Mouse (Mus musculus): ENCODE measurements at regions not wholly inside any gene's neighbourhood (a gene's known extent, or its start where the extent isn't known, plus 50 kb on each side); places are given as distances from the start of the nearest gene placed in this dataset.

GRCm38 (mm10) chr13:102593405-102594200, 99.8 kb upstream of the Cd180 start:
- DNase-seq: peak; percentile 75 to 79

GRCm38 (mm10) chr13:102594201-102594600, 99.2 kb upstream of the Cd180 start:
- no peak for DNase-seq

- no peak for DNase-seq
These were observed 97.8 kb upstream of the Cd180 start for GRCm38 (mm10) chr13:102595602-102596001.

GRCm38 (mm10) chr13:102596101-102596500, 97.3 kb upstream of the Cd180 start:
- DNase-seq: peak; percentile 39 to 67

GRCm38 (mm10) chr13:102598181-102598580, 95.2 kb upstream of the Cd180 start:
- no peak for DNase-seq

- DNase-seq: no peak
These were observed 93.8 kb upstream of the Cd180 start for GRCm38 (mm10) chr13:102599602-102600001.

GRCm38 (mm10) chr13:102600026-102600425, 93.3 kb upstream of the Cd180 start:
- DNase-seq: no peak

- DNase-seq: no peak
These were observed 68.9 kb upstream of the Cd180 start for GRCm38 (mm10) chr13:102624461-102624860.

- peak; percentile 29 to 40 for DNase-seq
These were observed 68.1 kb upstream of the Cd180 start for GRCm38 (mm10) chr13:102625171-102625835.

- no peak for DNase-seq
These were observed 67.5 kb upstream of the Cd180 start for GRCm38 (mm10) chr13:102625836-102626340.

GRCm38 (mm10) chr13:102627786-102628185, 65.6 kb upstream of the Cd180 start:
- no peak for DNase-seq

GRCm38 (mm10) chr13:102629176-102629575, 64.2 kb upstream of the Cd180 start:
- no peak for DNase-seq

GRCm38 (mm10) chr13:102634236-102634957, 59.0 kb upstream of the Cd180 start:
- no peak for DNase-seq

GRCm38 (mm10) chr13:102636032-102636431, 57.3 kb upstream of the Cd180 start:
- DNase-seq: no peak

- no peak for DNase-seq
These were observed 56.3 kb upstream of the Cd180 start for GRCm38 (mm10) chr13:102637059-102637458.

- DNase-seq: no peak
These were observed 53.7 kb upstream of the Cd180 start for GRCm38 (mm10) chr13:102639651-102640050.

GRCm38 (mm10) chr13:102640171-102640570, 53.2 kb upstream of the Cd180 start:
- no peak for DNase-seq

All from cerebellum, postnatal 14 days (tissue).